Mouse (Mus musculus) limb, embryonic 11.5 days (tissue): ENCODE results near the gene Tspan5. TPM values are rescaled to one million over a fixed set of nuclear protein-coding genes. Genes with fewer than 3 reads are reported as not detected.

Experiments used
- ATAC-seq: fragments of 200-750 bp; cut with Nextera tagmentation; 2 replicates; pipeline ENCODE4 v1.8.0; 2017; ENCODE audit warnings: low read depth; ENCODE audit not compliant: insufficient number of reproducible peaks, low FRiP score, low TSS enrichment
- DNase-seq: peaks from one replicate; pipeline ENCODE4 v3.0.0-alpha.2; 2015; ENCODE audit warnings: low spot score
- H3K27ac ChIP-seq: fragments of 300-500 bp; sonication (generic); replicated peaks from 2 replicates; pipeline ENCODE4 v1.5.1; 2014; ENCODE audit warnings: low read depth, mild to moderate bottlenecking, low read length
- H3K27me3 ChIP-seq: fragments of 300-500 bp; sonication (generic); 2 replicates; pipeline ENCODE4 v1.6.1; 2014; ENCODE audit warnings: mild to moderate bottlenecking, low read length, mixed read lengths; ENCODE audit not compliant: control insufficient read depth, insufficient read depth
- H3K36me3 ChIP-seq: fragments of 300-500 bp; sonication (generic); 2 replicates; pipeline ENCODE4 v1.6.1; 2014; ENCODE audit warnings: mild to moderate bottlenecking, low read length, moderate library complexity, mixed read lengths; ENCODE audit not compliant: control insufficient read depth, insufficient read depth
- H3K4me1 ChIP-seq: fragments of 300-500 bp; sonication (generic); 2 replicates; pipeline ENCODE4 v1.6.1; 2014; ENCODE audit warnings: low read length, mixed read lengths; ENCODE audit not compliant: control insufficient read depth, insufficient read depth
- H3K4me2 ChIP-seq: fragments of 300-500 bp; sonication (generic); 2 replicates; pipeline ENCODE4 v1.6.1; 2014; ENCODE audit warnings: low read depth, mild to moderate bottlenecking, moderate library complexity; ENCODE audit not compliant: severe bottlenecking
- H3K4me3 ChIP-seq: fragments of 300-500 bp; sonication (generic); 2 replicates; pipeline ENCODE4 v1.5.1; 2014; ENCODE audit warnings: low read depth, low read length
- H3K9ac ChIP-seq: fragments of 300-500 bp; sonication (generic); 2 replicates; pipeline ENCODE4 v1.6.1; 2014; ENCODE audit warnings: mild to moderate bottlenecking, low read length
- H3K9me3 ChIP-seq: fragments of 300-500 bp; sonication (generic); 2 replicates; pipeline ENCODE4 v1.6.1; 2016; ENCODE audit warnings: low read length; ENCODE audit not compliant: control insufficient read depth
- WGBS: fragments of 180-500 bp; shearing (Covaris S2); extraction: QIAGEN DNeasy Blood & Tissue Kit; methylation state at CpG from one replicate; pipeline ENCODE4 v1.1.7; 2014; 5-methylcytosine and 5-hydroxymethylcytosine counted together
- polyA plus RNA-seq: library from polyadenylated mRNA; unstranded; fragments of >200 nt; fragmentation: Nextera tagmentation; extraction: Ambion mirVana; gene quantifications from 2 replicates; pipeline ENCODE4 v1.2.1, GENCODE M21; 2014

Gene Tspan5
- polyA plus RNA-seq, 1 experiment from 2014 or later: 19.9 TPM

DNA sequence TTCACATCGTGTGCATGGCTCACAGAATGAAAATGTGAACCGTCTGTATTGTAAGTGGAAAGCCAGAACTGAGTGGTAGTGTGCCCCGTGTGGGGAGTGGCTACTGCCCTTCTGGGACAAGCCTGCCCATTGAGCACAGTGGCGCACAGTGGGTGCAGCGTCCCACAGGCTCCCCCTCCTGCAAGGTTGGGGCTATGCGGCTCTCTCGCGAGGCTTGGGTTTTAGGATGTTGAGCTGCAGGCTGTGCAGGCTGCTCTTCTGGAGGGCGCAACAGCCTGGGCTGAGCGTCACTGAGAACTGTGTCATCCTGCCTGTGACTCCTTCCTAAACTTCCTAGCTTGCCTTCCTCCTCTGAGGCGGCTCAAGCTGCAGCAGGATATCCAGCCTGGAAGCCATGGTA lies 155.5 kb downstream of the Tspan5 start:
- Histone ChIP-seq H3K27me3 (no peaks in the 10 kb centered on the region), H3K36me3 (peaks cover 2% of the 10 kb centered on the region; the same call in 1 of the 2 replicates), H3K9ac (no peak overlapping the region), H3K4me1 (peaks cover 3% of the 10 kb centered on the region; the same call in 1 of the 2 replicates), H3K27ac (no peak overlapping the region), H3K4me3 (no peak overlapping the region), H3K4me2 (no peak overlapping the region), H3K9me3 (no peaks in the 10 kb centered on the region)
- WGBS: 81% methylated on average over 11 of the region's 11 CpGs
- DNase-seq (no peak), ATAC-seq (no peak)

DNA sequence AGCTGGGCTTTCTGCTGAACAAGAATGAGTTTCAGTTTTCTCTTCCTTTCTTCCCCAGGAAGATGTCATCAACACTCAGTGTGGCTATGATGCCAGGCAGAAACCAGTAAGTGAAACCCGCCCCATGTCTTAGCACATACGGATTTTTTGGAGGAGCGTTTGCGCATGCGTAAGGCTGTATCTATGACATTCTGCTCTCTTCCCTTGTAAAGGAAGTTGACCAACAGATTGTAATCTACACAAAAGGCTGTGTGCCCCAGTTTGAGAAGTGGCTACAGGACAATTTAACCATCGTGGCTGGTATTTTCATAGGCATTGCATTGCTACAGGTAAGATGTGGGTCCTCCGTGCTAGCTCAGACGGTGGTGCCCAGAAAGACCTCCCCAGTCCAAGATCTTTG lies 156.1 kb downstream of the Tspan5 start:
- H3K9me3 ChIP-seq: no peaks in the 10 kb centered on the region
- 94% methylated on average over 8 of the region's 8 CpGs for WGBS
- no peaks in the 10 kb centered on the region for H3K27me3 ChIP-seq
- H3K4me3 ChIP-seq: no peak overlapping the region
- no peak overlapping the region for H3K27ac ChIP-seq
- H3K9ac ChIP-seq: no peak overlapping the region
- ATAC-seq (no peak), DNase-seq (no peak)
- H3K4me2 ChIP-seq: no peak overlapping the region
- peaks cover 2% of the 10 kb centered on the region; the same call in 1 of the 2 replicates for H3K36me3 ChIP-seq
- peaks cover 3% of the 10 kb centered on the region; the same call in 1 of the 2 replicates for H3K4me1 ChIP-seq

DNA sequence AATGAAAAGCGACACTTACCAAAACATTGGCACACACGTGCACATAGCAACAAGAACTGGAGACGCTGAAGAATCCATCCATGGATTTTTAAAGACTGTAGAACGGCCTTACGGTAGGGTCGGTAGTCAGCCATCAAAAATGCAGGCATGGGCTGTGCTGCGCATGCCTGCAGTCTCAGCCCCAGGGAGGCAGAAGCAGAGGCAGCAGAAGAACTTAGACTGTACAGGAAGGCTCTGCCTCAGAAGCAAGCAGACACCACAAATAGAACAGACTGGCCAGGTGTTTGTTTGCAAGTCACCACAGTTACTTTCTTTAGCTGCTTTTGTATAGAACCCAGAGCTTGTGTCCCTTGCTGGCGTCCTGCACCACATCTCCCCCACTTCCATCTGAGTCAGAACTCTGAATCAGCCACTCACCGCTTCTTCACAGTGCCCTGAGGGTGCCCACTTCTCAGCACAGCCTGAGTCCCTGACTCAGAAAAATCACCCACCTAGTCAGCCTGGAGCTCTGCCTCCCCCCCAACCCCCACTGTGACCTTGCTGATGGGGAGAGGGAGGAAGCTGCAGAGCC lies 158.7 kb downstream of the Tspan5 start:
- 93% methylated on average over 9 of the region's 9 CpGs for WGBS
- H3K4me3 ChIP-seq: no peak overlapping the region
- no peak overlapping the region for H3K27ac ChIP-seq
- no peak for DNase-seq
- H3K27me3 ChIP-seq: no peaks in the 10 kb centered on the region
- H3K4me2 ChIP-seq: no peak overlapping the region
- ATAC-seq: no peak
- peaks cover 2% of the 10 kb centered on the region; the same call in 1 of the 2 replicates for H3K36me3 ChIP-seq
- no peak overlapping the region for H3K9ac ChIP-seq
- no peaks in the 10 kb centered on the region for H3K9me3 ChIP-seq
- H3K4me1 ChIP-seq: peaks cover 6% of the 10 kb centered on the region

DNA sequence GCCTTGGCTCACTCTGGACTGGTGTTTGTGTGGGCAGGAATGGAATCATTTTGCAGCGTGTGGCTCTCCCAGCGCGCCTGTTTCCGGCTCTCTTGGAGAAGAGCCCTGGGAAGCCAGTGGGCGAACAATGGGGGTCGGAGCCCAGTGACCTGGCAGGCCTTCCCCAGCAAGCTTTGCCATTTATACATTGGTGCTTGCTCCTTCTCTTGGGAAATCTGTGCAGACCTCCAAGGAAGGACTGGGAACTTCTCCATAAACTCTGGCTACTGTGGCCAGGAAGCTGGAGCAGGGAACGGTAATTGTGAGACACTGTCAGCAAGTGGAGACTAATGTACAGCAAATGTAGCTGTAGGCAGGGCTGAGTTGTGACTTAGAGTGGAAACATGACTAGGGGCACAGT lies 163.7 kb downstream of the Tspan5 start:
- Histone ChIP-seq H3K4me2 (no peak overlapping the region), H3K36me3 (no peaks in the 10 kb centered on the region), H3K4me1 (peaks cover 8% of the 10 kb centered on the region), H3K4me3 (no peak overlapping the region), H3K27me3 (no peaks in the 10 kb centered on the region), H3K27ac (0 out of 2 replicates have a peak overlapping the region, but pooled peaks have one; percentile 16), H3K9me3 (no peaks in the 10 kb centered on the region), H3K9ac (no peak overlapping the region)
- peak; percentile 49 for DNase-seq
- 65% methylated on average over 7 of the region's 7 CpGs for WGBS
- ATAC-seq: peak; percentile 4; the same call in 1 of the 2 replicates

DNA sequence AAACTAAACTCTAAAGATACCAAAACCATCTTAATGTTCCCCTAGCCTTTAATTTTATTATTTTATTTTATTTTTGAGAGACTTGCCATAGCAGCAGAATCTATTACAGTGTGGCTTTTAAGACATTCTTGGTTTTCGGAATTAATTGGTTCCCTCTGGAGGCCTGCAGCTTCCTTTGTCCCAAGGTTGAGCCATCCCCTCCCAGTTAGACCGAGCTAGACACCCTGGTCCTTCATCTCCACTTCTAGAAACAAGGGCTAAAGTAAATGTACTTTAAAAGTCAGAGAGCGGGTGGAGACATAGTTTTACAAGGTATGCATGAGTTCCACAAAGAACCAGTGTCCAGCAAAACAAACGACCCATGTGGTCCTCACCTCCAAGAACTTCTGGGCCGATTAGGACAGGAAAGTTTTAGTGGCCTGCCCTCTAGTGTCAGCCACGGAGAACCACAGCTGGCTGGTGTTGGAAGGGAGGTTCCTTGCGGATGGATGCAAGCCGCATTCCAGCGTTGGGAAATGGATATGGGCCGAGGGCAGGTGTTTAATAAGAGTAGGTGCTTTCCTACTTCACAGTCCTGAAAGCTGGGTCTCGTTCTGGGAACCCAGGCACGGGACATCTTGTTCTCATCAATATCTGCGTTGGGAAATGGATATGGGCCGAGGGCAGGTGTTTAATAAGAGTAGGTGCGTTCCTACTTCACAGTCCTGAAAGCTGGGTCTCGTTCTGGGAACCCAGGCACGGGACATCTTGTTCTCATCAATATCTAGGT lies 164.3 kb downstream of the Tspan5 start:
- Histone ChIP-seq H3K4me2 (no peak overlapping the region), H3K27ac (no peak overlapping the region), H3K4me1 (peaks cover 8% of the 10 kb centered on the region), H3K9ac (no peak overlapping the region), H3K36me3 (no peaks in the 10 kb centered on the region), H3K9me3 (no peaks in the 10 kb centered on the region), H3K4me3 (no peak overlapping the region), H3K27me3 (no peaks in the 10 kb centered on the region)
- DNase-seq (peak; percentile 87), ATAC-seq (peak; percentile 65)
- WGBS: 20% methylated on average over 17 of the region's 17 CpGs

DNA sequence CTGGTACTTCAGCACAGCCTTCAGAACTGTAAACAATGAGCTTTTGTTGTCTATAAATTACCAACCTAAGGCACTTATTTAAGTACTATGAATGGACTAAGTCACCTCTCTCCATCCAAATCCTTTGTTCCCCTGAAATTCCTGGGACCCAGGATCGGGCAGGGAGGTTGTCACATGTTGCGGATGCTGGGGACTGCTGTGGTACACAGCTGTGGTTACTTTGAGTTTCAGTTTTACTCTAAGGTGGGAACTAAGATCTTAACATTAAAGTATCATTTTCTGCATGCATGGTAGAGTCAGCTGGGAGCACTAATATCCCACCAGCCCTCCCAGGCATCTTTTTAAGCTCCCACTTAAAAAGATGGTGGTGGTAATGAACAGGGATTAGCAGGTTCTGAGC lies 167.3 kb downstream of the Tspan5 start:
- Histone ChIP-seq H3K4me3 (no peak overlapping the region), H3K4me1 (peaks cover 8% of the 10 kb centered on the region), H3K36me3 (no peaks in the 10 kb centered on the region), H3K27me3 (no peaks in the 10 kb centered on the region), H3K27ac (no peak overlapping the region), H3K9me3 (no peaks in the 10 kb centered on the region), H3K9ac (no peak overlapping the region), H3K4me2 (no peak overlapping the region)
- DNase-seq (peak; percentile 19), ATAC-seq (no peak)
- 88% methylated on average over 2 of the region's 2 CpGs for WGBS

DNA sequence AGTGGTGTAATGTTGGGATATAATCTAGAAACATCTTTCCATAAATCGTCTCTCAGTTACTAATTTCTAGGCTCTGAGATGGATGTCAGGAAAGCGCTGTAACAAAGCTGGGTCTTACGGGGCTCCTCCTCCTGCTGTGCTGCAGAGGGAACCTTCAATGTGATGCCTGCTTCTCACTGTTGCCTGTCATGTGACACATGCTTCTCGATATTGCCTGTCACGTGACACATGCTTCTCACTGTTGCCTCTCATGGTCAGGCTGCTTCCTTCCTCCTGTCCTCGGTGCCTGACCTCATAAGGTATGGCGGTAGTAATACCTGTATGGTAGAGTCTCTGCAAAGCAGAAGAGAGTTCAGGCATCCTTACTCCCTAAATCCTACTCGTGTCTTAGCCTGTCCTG lies 170.5 kb downstream of the Tspan5 start:
- Histone ChIP-seq H3K4me1 (0 out of 2 replicates have a peak, but pooled peaks cover 4% of the 10 kb centered on the region), H3K36me3 (no peaks in the 10 kb centered on the region), H3K4me3 (no peak overlapping the region), H3K27me3 (no peaks in the 10 kb centered on the region), H3K9me3 (no peaks in the 10 kb centered on the region), H3K27ac (no peak overlapping the region), H3K9ac (no peak overlapping the region), H3K4me2 (no peak overlapping the region)
- 90% methylated on average over 8 of the region's 8 CpGs for WGBS
- ATAC-seq (no peak), DNase-seq (peak; percentile 16)

DNA sequence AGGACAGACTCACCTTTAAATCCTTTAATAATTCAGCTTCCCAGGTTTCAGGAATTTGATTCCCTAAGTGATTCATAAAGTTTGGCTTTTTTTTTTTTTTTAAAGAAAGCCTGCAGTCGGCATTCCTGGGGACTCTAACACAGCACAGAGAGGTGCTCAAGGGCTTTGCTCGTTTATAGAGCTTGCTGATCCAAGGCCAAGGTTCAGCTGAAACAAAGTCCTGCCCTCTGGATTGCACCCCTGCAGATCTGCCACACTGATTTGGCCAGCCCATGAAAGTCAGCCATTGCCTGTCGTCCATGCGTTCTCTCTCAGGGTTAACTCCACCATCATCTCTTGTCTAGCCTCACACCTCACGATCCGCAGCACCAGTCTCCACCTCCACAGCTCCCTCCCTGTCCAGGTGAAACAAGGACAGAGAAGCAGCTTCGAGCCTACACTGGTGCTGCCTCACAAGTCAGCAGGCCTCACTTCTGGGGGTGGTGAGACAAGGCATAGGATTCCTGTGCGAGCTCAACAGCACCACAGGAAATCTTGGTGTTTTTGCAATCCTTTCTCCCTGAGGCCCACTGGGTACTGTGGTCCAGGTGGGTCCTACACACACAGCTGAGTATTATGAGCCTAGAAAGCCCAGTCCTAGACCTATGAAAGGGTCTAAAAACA lies 172.8 kb downstream of the Tspan5 start:
- 0 out of 2 replicates have a peak, but pooled peaks cover 4% of the 10 kb centered on the region for H3K4me1 ChIP-seq
- no peak overlapping the region for H3K27ac ChIP-seq
- peak; percentile 22 for DNase-seq
- H3K4me2 ChIP-seq: no peak overlapping the region
- no peaks in the 10 kb centered on the region for H3K9me3 ChIP-seq
- ATAC-seq: no peak
- no peak overlapping the region for H3K9ac ChIP-seq
- H3K4me3 ChIP-seq: no peak overlapping the region
- H3K36me3 ChIP-seq: no peaks in the 10 kb centered on the region
- no peaks in the 10 kb centered on the region for H3K27me3 ChIP-seq
- 58% methylated on average over 8 of the region's 8 CpGs for WGBS
